Mouse (Mus musculus) hindbrain, embryonic 11.5 days (tissue): ENCODE results near the gene Spata45. TPM values are rescaled to one million over a fixed set of nuclear protein-coding genes. Genes with fewer than 3 reads are reported as not detected.
A peak's percentile ranks its signal among the peaks of the same experiment; 100 is the strongest.

Experiments
- ATAC-seq: fragments of 200-750 bp; cut with Nextera tagmentation; 2 replicates; pipeline ENCODE4 v1.8.0; 2017; ENCODE audit warnings: mild to moderate bottlenecking, moderate TSS enrichment, moderate library complexity; ENCODE audit not compliant: low FRiP score
- DNase-seq: peaks from one replicate; pipeline ENCODE4 v3.0.0-alpha.2; 2015; ENCODE audit warnings: low spot score
- H3K27ac ChIP-seq: fragments of 300-500 bp; sonication (generic); 2 replicates; pipeline ENCODE4 v1.5.1; 2014; ENCODE audit warnings: mild to moderate bottlenecking, low read depth, low read length
- H3K27me3 ChIP-seq: fragments of 300-500 bp; sonication (generic); 2 replicates; pipeline ENCODE4 v1.6.1; 2014; ENCODE audit warnings: mild to moderate bottlenecking, low read length, moderate library complexity, mixed read lengths; ENCODE audit not compliant: control insufficient read depth, insufficient read depth
- H3K36me3 ChIP-seq: fragments of 300-500 bp; sonication (generic); 2 replicates; pipeline ENCODE4 v1.6.1; 2014; ENCODE audit warnings: mild to moderate bottlenecking, low read length, moderate library complexity, mixed read lengths; ENCODE audit not compliant: control insufficient read depth, insufficient read depth
- H3K4me1 ChIP-seq: fragments of 300-500 bp; sonication (generic); replicated peaks from 2 replicates; pipeline ENCODE4 v1.6.1; 2014; ENCODE audit warnings: low read length, mixed read lengths; ENCODE audit not compliant: control insufficient read depth, insufficient read depth
- H3K4me2 ChIP-seq: fragments of 300-500 bp; sonication (generic); replicated peaks from 2 replicates; pipeline ENCODE4 v1.6.1; 2014; ENCODE audit warnings: mild to moderate bottlenecking, low read depth, low read length
- H3K4me3 ChIP-seq: fragments of 300-500 bp; sonication (generic); 2 replicates; pipeline ENCODE4 v1.5.1; 2014; ENCODE audit warnings: low read depth, low read length
- H3K9ac ChIP-seq: fragments of 300-500 bp; sonication (generic); 2 replicates; pipeline ENCODE4 v1.6.1; 2014; ENCODE audit warnings: low read depth, low read length
- H3K9me3 ChIP-seq: fragments of 300-500 bp; sonication (generic); 2 replicates; pipeline ENCODE4 v1.6.1; 2016; ENCODE audit warnings: low read length; ENCODE audit not compliant: control insufficient read depth
- WGBS: fragments of 180-500 bp; shearing (Covaris S2); extraction: QIAGEN DNeasy Blood & Tissue Kit; methylation state at CpG from one replicate; pipeline ENCODE4 v1.1.7; 2014; 5-methylcytosine and 5-hydroxymethylcytosine counted together
- polyA plus RNA-seq: library from polyadenylated mRNA; unstranded; fragments of >200 nt; fragmentation: Nextera tagmentation; extraction: Ambion mirVana; gene quantifications from 2 replicates; pipeline ENCODE4 v1.2.1, GENCODE M21; 2014

Gene Spata45
- polyA plus RNA-seq, 1 experiment from 2014 or later: not detected

DNA sequence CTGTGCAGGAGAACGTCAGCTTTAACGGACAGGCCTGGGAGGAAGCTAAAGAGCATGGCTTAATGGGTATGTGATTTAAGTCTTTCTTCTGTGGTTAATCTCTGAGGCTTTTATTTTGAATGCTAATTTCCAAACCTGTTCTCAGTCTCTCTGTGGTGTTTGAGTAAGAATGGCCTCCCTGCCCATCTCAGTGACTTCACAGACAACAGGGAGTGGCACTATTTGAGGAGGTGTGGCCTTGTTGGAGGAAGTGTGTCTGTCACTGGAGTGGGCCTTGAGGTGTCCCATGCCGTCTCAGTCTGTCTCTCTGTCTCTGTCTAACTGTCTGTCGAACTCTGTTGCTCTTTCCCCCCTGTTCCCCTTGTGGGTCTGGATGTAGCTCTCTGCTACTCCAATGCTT, 28.7 kb downstream of the Spata45 start:
- WGBS: 91% methylated on average over 4 of the region's 4 CpGs
- Histone ChIP-seq H3K4me1 (0 out of 2 replicates have a peak, but pooled peaks cover 2% of the 10 kb centered on the region), H3K9ac (no peak overlapping the region), H3K27ac (no peak overlapping the region), H3K27me3 (no peaks in the 10 kb centered on the region), H3K36me3 (no peaks in the 10 kb centered on the region; the same call in 1 of the 2 replicates), H3K4me2 (no peak overlapping the region), H3K9me3 (no peaks in the 10 kb centered on the region), H3K4me3 (no peak overlapping the region)
- ATAC-seq (no peak), DNase-seq (no peak)

GRCm38 (mm10) chr1:191068377-191068776, 31.9 kb downstream of the Spata45 start:
- ATAC-seq (no peak), DNase-seq (peak; percentile 18)
- no peaks in the 10 kb centered on the region for H3K4me1 ChIP-seq
- no peak overlapping the region for H3K4me3 ChIP-seq
- no peaks in the 10 kb centered on the region for H3K27me3 ChIP-seq
- 81% methylated on average over 5 of the region's 5 CpGs for WGBS
- no peak overlapping the region for H3K4me2 ChIP-seq
- peaks cover 8% of the 10 kb centered on the region; the same call in 1 of the 2 replicates for H3K36me3 ChIP-seq
- H3K9me3 ChIP-seq: no peaks in the 10 kb centered on the region
- no peak overlapping the region for H3K27ac ChIP-seq
- H3K9ac ChIP-seq: no peak overlapping the region

- ATAC-seq (no peak), DNase-seq (no peak)
- WGBS: 82% methylated on average over 4 of the region's 4 CpGs
- Histone ChIP-seq H3K36me3 (peaks cover 8% of the 10 kb centered on the region; the same call in 1 of the 2 replicates), H3K9ac (no peak overlapping the region), H3K9me3 (no peaks in the 10 kb centered on the region), H3K27ac (no peak overlapping the region), H3K4me1 (no peaks in the 10 kb centered on the region), H3K4me2 (no peak overlapping the region), H3K4me3 (no peak overlapping the region), H3K27me3 (no peaks in the 10 kb centered on the region)
Observed at GRCm38 (mm10) chr1:191070259-191070658, 33.8 kb downstream of the Spata45 start.

DNA sequence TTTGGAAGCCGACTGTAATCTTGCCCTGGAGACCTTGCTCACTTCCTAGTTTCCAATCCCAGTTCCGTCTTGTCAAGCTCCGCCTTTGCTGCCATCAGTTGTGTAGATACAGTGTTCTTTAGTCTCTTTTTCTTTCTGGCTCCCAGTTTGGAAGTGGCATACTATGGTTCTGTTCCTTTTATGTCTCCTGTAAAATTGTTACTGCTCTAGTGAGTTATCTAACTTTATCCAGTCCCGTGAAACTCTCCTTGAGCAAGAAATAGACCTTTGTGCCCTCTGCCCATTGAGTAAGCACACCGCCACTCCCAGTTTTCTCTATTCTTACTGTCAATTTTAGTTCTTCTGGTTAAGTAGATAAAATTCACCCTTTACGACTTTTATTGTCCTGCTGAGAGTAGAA, 35.2 kb downstream of the Spata45 start:
- no peak for ATAC-seq
- H3K27me3 ChIP-seq: no peaks in the 10 kb centered on the region
- H3K9me3 ChIP-seq: no peaks in the 10 kb centered on the region
- no peak overlapping the region for H3K9ac ChIP-seq
- no peak for DNase-seq
- peaks cover 8% of the 10 kb centered on the region; the same call in 1 of the 2 replicates for H3K36me3 ChIP-seq
- no peak overlapping the region for H3K27ac ChIP-seq
- no peak overlapping the region for H3K4me2 ChIP-seq
- H3K4me1 ChIP-seq: no peaks in the 10 kb centered on the region
- 95% methylated on average over 6 of the region's 6 CpGs for WGBS
- no peak overlapping the region for H3K4me3 ChIP-seq

GRCm38 (mm10) chr1:191072329-191072913, 36.0 kb downstream of the Spata45 start:
- Histone ChIP-seq H3K36me3 (peaks cover 10% of the 10 kb centered on the region), H3K4me1 (no peaks in the 10 kb centered on the region), H3K9me3 (no peaks in the 10 kb centered on the region), H3K9ac (no peak overlapping the region), H3K4me3 (no peak overlapping the region), H3K27ac (no peak overlapping the region), H3K4me2 (no peak overlapping the region), H3K27me3 (no peaks in the 10 kb centered on the region)
- WGBS: 95% methylated on average over 16 of the region's 16 CpGs
- no peak for DNase-seq
- no peak for ATAC-seq

DNA sequence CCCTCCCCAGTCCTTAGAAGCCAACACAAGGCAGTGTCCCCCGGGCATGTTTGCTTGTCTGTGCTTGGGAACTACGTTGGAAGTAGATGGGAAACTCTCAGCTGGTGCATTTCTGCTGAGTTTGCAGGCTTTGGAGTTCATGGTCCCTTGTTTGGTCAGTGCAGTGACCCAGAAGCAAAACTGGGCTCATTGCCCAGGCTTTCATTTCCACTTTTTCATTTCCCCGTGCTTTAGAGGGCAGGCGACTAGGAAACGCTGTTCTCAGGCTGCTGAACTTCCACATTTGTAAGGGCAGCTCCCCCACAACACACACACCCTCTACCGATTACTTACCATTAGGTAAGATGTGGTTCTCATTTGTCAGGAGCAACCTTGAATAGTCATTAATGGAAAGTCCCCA, 36.6 kb downstream of the Spata45 start:
- H3K4me1 ChIP-seq: no peaks in the 10 kb centered on the region
- DNase-seq (no peak), ATAC-seq (no peak)
- no peak overlapping the region for H3K4me2 ChIP-seq
- H3K4me3 ChIP-seq: no peak overlapping the region
- no peak overlapping the region for H3K9ac ChIP-seq
- whole genome bisulfite sequencing: 90% methylated on average over 6 of the region's 6 CpGs
- peaks cover 10% of the 10 kb centered on the region for H3K36me3 ChIP-seq
- no peaks in the 10 kb centered on the region for H3K9me3 ChIP-seq
- no peak overlapping the region for H3K27ac ChIP-seq
- H3K27me3 ChIP-seq: no peaks in the 10 kb centered on the region

- no peaks in the 10 kb centered on the region for H3K27me3 ChIP-seq
- no peak overlapping the region for H3K27ac ChIP-seq
- 92% methylated on average over 4 of the region's 4 CpGs for WGBS
- no peak overlapping the region for H3K4me2 ChIP-seq
- H3K4me3 ChIP-seq: no peak overlapping the region
- no peak for ATAC-seq
- DNase-seq: no peak
- peaks cover 10% of the 10 kb centered on the region for H3K36me3 ChIP-seq
- no peaks in the 10 kb centered on the region for H3K9me3 ChIP-seq
- no peak overlapping the region for H3K9ac ChIP-seq
- H3K4me1 ChIP-seq: no peaks in the 10 kb centered on the region
Observed at GRCm38 (mm10) chr1:191073486-191073885, 37.0 kb downstream of the Spata45 start.

DNA sequence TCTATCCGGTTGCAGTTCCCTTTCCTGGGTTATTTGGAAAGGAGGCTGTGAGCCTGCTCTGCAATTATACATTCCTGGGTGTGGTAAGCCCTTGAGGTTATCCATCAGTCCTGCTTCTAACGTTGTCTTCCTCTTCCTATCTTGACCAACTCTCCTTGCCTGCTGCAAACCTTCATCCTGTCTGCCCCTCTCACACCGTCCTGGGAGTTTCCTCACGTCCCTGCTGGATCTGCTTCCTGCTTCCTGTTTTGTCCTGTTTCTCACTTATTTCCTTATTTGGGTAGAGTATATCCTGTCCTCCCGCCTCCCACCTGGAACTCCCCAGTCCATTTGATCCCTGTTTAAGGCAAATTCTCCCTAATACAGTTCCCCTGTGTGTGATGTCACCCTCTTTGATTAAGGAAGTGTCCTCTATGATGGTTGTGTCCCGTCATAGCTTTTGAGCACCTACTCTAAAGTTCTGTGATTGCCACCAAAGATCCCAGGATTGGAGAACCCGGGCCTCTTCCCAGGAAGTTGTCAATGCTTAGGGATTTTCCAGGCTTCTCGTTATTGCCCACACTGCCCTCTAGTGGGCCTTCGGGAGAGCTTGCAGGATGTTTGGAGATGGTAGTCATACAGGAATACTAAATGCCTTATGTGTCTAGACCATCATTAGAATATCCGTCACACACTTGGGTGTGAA, 38.9 kb downstream of the Spata45 start:
- ATAC-seq (no peak), DNase-seq (peak; percentile 71)
- Histone ChIP-seq H3K36me3 (peaks cover 10% of the 10 kb centered on the region), H3K9me3 (no peaks in the 10 kb centered on the region), H3K4me1 (no peaks in the 10 kb centered on the region), H3K4me3 (no peak overlapping the region), H3K9ac (no peak overlapping the region), H3K27me3 (no peaks in the 10 kb centered on the region), H3K27ac (no peak overlapping the region), H3K4me2 (no peak overlapping the region)
- 72% methylated on average over 10 of the region's 10 CpGs for WGBS

DNA sequence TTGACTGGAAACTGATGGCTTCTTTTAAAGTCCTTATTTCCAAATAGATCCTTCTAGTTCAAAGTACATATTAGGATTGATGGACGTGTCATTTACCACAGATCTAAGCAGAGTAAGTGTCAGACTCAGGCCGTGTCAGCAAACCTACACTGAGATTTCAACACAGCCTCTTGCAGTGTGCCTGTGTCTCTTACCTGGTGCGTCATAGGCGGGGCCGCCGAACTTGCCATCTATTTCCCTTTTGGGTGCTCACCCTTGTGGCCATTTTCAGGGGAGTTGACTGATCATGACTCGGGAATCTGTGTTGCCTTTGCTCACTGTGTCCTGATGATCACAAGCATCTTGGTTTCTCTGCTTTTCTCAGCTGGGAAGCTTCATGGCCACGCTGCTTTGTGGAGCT, 46.8 kb downstream of the Spata45 start:
- no peaks in the 10 kb centered on the region for H3K9me3 ChIP-seq
- no peak overlapping the region for H3K9ac ChIP-seq
- no peaks in the 10 kb centered on the region for H3K27me3 ChIP-seq
- H3K4me2 ChIP-seq: no peak overlapping the region
- H3K4me1 ChIP-seq: no peaks in the 10 kb centered on the region
- H3K36me3 ChIP-seq: no peaks in the 10 kb centered on the region
- DNase-seq (no peak), ATAC-seq (no peak)
- H3K27ac ChIP-seq: no peak overlapping the region
- 92% methylated on average over 8 of the region's 8 CpGs for WGBS
- no peak overlapping the region for H3K4me3 ChIP-seq
